Mouse (Mus musculus) kidney, adult 8-10 months (tissue): ENCODE measurements at regions not wholly inside any gene's neighbourhood (a gene's known extent, or its start where the extent isn't known, plus 50 kb on each side); places are given as distances from the start of the nearest gene placed in this dataset.

Experiments used
- DNase-seq, 2 experiments: peaks; one replicate each; pipeline ENCODE4 v3.0.0; 2022

DNA sequence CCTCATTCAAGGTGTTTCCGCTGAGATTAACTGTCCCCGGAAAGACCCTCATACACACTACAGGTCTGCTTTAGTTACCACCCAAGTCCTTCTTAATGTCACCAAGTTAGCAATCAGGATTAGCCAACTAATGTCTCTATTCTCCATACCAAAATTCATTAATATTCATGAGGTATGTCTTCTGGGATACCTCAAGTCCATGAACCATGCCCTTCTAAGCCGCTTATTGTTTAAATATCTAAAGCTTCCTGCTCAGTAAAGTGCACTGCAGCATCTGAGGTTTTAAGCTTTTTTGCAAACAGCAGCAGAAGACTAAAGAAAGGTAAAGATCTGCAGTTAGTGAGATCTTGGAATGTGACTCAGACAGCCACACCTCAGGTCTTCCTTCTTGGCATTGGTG lies 440.2 kb downstream of the 1810013L24Rik start:
- no peak for DNase-seq

DNA sequence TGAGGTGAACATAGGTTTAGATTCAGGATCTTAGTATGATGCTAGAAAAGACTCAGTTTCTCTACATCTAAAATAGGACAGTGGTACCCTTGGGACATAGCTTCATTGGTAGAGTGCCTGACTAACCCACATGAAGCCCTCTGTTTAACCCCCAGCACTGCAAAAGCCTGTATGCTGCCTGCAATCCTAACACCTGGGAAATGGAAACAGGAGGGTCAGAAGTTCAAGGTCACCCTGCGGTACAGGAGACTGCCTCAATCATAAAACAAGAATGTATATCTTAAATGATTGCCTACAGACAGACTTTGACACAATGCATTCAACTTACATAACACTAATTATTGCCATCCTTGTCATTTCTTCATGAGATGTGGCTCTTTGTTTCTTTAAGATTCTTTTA lies 440.8 kb downstream of the 1810013L24Rik start:
- DNase-seq: no peak

DNA sequence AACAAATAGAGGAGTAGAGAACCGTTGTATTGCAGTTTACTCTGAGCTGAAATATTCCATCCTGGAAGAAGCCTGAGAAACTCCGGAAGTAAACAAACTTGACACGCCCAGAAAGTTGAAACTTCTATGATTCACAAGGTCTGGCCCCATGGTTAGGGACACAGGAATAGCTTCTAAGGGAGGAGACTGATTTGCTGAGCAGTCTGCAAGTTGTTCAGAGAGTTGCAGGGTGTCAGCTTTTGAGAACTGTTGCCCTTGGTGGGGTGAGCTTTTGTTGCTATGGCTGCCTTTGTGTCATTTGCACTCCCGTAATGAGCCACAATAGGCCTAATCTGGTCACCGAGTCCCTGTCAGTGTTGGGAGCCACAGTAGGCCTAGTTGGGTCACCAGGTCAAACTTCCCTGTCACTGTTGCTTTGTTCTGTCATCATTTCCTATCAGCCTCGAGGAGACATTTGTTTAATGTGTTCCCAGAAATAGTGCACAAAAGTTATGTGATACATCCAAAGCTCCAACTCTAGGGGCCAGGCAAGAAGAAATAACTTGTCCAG lies 443.9 kb downstream of the 1810013L24Rik start:
- no peak for DNase-seq

GRCm38 (mm10) chr16:9274583-9275100 lies 444.7 kb downstream of the 1810013L24Rik start:
- no peak for DNase-seq

DNA sequence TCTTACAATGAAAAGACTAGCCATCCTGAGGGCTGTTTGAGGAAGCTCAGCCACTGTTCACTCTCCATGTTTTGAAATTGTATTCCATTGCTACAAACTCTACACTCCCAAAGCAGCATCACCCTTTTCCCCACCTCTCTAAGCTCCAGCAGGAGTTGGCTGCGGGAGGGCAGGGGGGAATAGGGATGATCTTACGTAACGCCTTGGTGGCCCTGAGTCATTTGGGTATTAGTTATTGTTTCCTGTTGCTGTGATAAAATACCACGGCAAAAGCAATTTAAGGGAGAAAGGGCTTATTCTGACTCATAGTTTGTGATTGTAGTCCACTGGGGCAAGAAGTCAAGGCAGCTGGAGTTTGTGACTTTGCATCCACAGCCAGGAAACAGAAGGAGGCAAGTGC lies 445.5 kb downstream of the 1810013L24Rik start:
- DNase-seq: no peak

- no peak for DNase-seq
Measured at GRCm38 (mm10) chr16:9277064-9277463, 447.2 kb downstream of the 1810013L24Rik start.

DNA sequence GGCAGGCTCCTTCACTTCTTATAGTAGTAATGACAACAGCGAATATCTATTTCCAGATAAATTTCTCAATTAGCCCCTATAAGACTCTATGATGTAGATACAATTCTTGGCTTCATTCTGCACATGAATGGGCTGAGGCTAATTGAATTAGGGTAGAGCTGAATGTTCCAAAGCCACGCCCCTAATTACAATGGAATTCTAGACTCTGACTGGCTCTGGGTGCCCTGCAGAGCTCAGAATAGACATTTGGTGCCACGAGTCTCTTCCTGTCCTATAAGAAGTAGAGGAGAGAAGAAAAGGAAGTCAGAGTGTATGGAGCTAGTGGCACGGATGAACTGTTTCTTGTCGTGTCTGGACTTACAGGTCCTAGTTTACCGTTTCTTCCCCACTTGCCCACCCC lies 449.8 kb downstream of the 1810013L24Rik start:
- DNase-seq: no peak

DNA sequence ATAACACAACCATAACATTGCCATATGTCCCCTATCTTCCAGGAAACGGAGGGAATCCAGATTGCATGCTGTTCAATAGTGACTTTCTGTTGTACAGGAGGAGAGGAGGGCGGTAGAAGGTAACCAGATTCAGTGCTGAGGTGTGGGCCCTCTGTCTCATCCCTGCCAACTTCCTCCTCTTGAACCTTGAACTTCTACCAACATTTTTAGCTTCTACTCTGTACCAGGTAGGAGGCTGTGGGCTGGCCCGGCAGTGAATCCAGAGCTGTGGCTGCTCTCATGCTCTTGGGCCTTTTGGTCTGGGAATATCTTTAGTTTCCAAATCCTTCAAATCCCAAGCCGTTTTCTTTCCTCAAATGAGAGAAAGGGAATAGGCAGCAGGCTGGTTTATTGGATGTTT lies 450.5 kb downstream of the 1810013L24Rik start:
- no peak for DNase-seq

GRCm38 (mm10) chr16:9280931-9281330 lies 451.0 kb downstream of the 1810013L24Rik start:
- DNase-seq: no peak

DNA sequence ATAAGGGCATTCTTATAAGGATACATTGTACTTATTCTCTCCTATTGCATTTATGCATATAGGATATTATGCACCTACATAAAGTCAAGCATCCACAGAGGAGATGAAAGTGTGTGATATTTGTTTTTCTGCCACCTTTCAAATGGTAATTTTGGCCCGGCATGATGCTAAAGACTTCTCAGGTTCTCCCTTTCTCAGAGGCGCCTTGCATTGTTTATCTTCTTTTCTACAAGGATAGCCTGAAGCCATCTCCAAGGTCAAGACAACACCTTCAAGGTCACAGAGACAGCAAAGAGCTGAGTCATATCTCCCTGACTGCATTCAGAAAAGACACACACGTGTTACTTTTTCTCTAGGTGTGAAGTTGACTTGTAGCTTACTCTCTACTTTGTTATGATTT lies 454.5 kb downstream of the 1810013L24Rik start:
- DNase-seq: no peak

GRCm38 (mm10) chr16:9285921-9286320 lies 456.0 kb downstream of the 1810013L24Rik start:
- DNase-seq: no peak

GRCm38 (mm10) chr16:9287557-9287956 lies 457.7 kb downstream of the 1810013L24Rik start:
- DNase-seq: no peak

DNA sequence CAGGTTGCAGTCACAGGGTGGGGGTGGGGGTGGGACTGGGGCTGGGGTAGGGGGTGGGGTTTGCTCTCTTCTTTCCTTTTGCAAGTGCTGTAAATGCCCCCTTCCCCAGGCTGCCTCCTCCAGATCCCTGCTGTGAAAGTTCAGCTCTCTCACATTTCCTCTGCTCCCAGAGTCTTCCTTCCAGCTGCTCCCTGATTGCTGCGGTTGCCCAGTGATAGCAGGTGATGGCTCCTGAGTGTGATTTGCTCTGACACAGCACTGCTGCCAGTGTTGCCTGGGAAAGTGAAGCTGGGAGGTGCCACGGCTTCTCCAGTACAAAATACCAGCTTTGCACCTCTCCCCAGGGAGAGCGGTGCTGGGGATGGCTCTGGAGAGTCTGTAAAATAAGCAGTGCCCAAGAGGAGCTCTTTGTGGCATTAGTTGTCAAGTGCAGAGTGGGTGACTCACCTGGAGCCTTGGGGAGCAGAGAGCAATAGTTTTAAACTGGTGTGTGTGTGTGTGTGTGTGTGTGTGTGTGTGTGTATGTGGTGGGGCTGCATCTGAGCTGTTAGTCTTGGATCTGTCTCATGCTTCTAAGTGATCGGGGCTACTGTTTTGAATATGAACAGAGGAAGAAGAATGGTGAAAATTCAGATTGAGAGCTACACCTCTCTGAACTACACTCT lies 461.6 kb downstream of the 1810013L24Rik start:
- no peak for DNase-seq

GRCm38 (mm10) chr16:9303134-9303533 lies 473.2 kb downstream of the 1810013L24Rik start:
- no peak for DNase-seq

DNA sequence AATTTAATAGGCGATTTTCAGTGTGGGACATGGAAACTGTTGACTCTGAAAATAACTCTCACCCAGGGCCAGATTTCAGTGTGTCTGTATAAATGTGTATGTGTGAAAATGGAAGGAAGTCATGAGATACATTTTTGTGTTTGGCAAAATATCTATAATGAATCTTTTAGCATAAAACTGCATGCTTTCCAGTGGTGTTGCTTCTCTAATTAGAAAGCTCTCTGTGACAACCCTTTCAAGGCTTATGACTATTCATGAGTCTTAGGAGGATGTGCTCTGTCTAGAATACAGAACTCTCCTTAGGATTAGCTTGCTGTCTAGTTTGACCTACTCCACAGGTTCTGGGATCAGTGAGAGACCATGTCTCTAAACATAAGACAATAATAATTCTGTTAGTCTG lies 474.2 kb downstream of the 1810013L24Rik start:
- DNase-seq: no peak

DNA sequence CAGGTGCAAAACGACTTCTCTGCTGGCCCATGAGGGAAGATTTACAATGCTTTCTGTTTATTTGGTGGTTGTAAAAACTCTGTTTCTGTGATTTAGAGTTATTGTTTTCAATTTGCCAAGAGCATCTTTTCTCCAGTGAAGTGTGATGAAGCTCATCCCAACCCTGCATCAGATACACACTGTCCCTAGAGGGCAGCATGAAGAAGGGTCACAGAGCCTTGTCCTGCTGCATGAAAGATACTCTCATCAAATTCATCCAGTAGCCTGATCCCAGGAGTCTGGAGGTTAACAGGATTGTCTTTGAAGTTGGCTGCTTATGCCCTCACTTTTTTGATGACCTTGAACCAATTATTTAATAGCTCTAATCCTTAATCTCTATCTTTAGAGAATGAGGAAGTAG lies 480.8 kb downstream of the 1810013L24Rik start:
- DNase-seq: no peak

DNA sequence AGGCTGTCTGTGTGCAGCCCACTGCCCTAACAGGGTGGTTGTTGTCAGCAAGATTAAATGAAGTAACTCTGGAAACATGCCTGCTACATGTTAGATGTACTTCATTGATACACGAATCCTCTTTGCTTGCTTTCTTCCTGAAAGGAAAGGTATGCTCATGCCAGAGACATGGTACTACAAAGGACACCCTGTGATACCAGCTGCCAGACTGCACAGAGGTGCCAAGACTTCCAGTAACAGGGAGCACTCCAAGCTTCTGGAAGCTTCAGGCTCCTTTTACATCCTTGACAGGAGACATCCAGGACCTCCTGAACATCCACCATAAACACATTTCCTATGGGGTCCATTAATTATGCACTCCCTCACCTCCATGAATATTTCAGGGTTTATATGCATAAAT lies 505.7 kb downstream of the 1810013L24Rik start:
- no peak for DNase-seq

- DNase-seq: no peak
Measured at GRCm38 (mm10) chr16:9336063-9336462, 506.2 kb downstream of the 1810013L24Rik start.

DNA sequence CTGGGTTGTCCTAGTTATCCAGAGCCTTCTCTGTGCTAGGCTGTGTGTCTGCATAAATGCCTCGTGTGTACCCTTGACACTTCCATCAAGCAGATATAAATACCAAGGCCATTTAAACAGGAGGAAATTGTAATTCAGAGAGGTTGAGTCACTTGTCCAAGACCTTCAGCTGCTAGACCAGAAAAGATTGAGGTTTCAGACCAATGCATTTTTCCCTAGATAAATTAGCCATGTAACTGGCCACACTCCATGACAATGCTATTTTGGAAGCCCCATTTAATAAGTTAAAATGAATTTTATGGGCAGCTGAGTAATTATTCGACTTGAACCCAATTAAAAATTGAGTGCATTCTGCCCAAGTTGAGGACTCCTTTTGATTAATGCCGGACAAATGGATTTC lies 509.6 kb downstream of the 1810013L24Rik start:
- no peak for DNase-seq

GRCm38 (mm10) chr16:9341245-9341644 lies 511.3 kb downstream of the 1810013L24Rik start:
- DNase-seq: no peak

- no peak for DNase-seq
Measured at GRCm38 (mm10) chr16:9353811-9354210, 523.9 kb downstream of the 1810013L24Rik start.

DNA sequence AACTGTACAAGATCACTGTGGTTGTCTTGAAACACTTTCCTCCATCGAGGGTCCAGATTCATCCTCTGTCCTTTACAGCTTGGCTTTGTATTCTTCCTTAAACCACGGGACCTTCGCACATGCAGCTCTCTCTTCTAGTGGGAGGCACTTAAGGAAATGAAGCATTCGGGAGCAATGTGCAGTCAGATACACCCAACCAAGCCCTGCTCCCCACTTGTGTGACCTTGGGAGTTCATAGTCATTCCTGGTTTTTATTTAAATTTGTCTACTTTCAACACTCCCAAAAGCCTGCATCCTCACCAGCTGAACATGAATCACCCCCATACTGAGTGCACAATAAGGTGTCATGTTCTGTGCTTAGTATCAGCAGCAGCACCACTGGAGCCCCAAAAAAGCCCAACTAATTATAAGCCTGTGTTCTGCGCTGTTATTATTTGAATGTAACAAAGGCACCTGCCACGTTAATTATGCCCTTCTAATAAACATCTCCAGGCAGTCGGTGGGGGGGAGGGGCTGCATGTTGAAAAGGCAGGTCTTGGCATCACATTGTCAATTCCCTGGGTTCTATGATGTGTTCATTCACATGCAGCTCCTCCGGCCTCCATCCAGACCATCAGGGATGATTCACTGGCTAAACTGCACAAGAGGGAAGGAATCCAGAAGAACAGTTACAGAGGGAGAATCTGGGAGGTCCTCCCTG lies 524.6 kb downstream of the 1810013L24Rik start:
- DNase-seq: no peak

DNA sequence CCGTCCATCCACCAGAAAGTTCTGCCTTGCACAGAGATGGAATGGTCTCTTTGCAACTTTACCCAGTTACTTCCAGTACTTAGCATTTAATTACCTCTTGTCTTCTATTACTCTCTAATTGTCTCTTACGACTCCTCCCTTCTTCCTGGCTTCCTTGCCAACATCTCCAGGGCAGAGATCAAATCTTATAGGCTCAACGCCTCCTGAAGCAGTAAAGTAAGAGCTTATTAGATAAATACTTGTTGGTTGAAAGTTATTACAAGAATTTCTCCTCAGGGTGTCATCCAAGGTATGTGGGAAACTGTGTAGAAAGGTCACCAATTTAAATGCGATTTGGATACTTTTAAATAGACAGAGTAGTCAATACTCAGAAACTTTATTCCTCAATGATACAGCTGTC lies 528.8 kb downstream of the 1810013L24Rik start:
- no peak for DNase-seq
